Mouse (Mus musculus) hindbrain, embryonic 11.5 days (tissue): ENCODE results near the gene Gm12355. TPM values are rescaled to one million over a fixed set of nuclear protein-coding genes. Genes with fewer than 3 reads are reported as not detected.

Source experiments
- ATAC-seq: fragments of 200-750 bp; cut with Nextera tagmentation; 2 replicates; pipeline ENCODE4 v1.8.0; 2017; ENCODE audit warnings: mild to moderate bottlenecking, moderate TSS enrichment, moderate library complexity; ENCODE audit not compliant: low FRiP score
- DNase-seq: peaks from one replicate; pipeline ENCODE4 v3.0.0-alpha.2; 2015; ENCODE audit warnings: low spot score
- H3K27ac ChIP-seq: fragments of 300-500 bp; sonication (generic); 2 replicates; pipeline ENCODE4 v1.5.1; 2014; ENCODE audit warnings: mild to moderate bottlenecking, low read depth, low read length
- H3K27me3 ChIP-seq: fragments of 300-500 bp; sonication (generic); 2 replicates; pipeline ENCODE4 v1.6.1; 2014; ENCODE audit warnings: mild to moderate bottlenecking, low read length, moderate library complexity, mixed read lengths; ENCODE audit not compliant: control insufficient read depth, insufficient read depth
- H3K36me3 ChIP-seq: fragments of 300-500 bp; sonication (generic); 2 replicates; pipeline ENCODE4 v1.6.1; 2014; ENCODE audit warnings: mild to moderate bottlenecking, low read length, moderate library complexity, mixed read lengths; ENCODE audit not compliant: control insufficient read depth, insufficient read depth
- H3K4me1 ChIP-seq: fragments of 300-500 bp; sonication (generic); replicated peaks from 2 replicates; pipeline ENCODE4 v1.6.1; 2014; ENCODE audit warnings: low read length, mixed read lengths; ENCODE audit not compliant: control insufficient read depth, insufficient read depth
- H3K4me2 ChIP-seq: fragments of 300-500 bp; sonication (generic); replicated peaks from 2 replicates; pipeline ENCODE4 v1.6.1; 2014; ENCODE audit warnings: mild to moderate bottlenecking, low read depth, low read length
- H3K4me3 ChIP-seq: fragments of 300-500 bp; sonication (generic); 2 replicates; pipeline ENCODE4 v1.5.1; 2014; ENCODE audit warnings: low read depth, low read length
- H3K9ac ChIP-seq: fragments of 300-500 bp; sonication (generic); 2 replicates; pipeline ENCODE4 v1.6.1; 2014; ENCODE audit warnings: low read depth, low read length
- H3K9me3 ChIP-seq: fragments of 300-500 bp; sonication (generic); 2 replicates; pipeline ENCODE4 v1.6.1; 2016; ENCODE audit warnings: low read length; ENCODE audit not compliant: control insufficient read depth
- WGBS: fragments of 180-500 bp; shearing (Covaris S2); extraction: QIAGEN DNeasy Blood & Tissue Kit; methylation state at CpG from one replicate; pipeline ENCODE4 v1.1.7; 2014; 5-methylcytosine and 5-hydroxymethylcytosine counted together
- polyA plus RNA-seq: library from polyadenylated mRNA; unstranded; fragments of >200 nt; fragmentation: Nextera tagmentation; extraction: Ambion mirVana; gene quantifications from 2 replicates; pipeline ENCODE4 v1.2.1, GENCODE M21; 2014

The Gm12355 gene
- polyA plus RNA-seq, 1 experiment from 2014 or later, result 1.8 TPM

- H3K27ac ChIP-seq, result peak overlapping the region; percentile 37; the same call in 1 of the 2 replicates
- H3K27me3 ChIP-seq, result no peaks in the 10 kb centered on the region
- H3K4me2 ChIP-seq, result peak overlapping the region; percentile 50
- peak overlapping the region; percentile 12; the same call in 1 of the 2 replicates for H3K9ac ChIP-seq
- H3K4me3 ChIP-seq, result peak overlapping the region; percentile 68
- no peaks in the 10 kb centered on the region for H3K9me3 ChIP-seq
- WGBS, result 7% methylated on average over 20 of the region's 20 CpGs
- no peaks in the 10 kb centered on the region for H3K36me3 ChIP-seq
- DNase-seq, result peak; percentile 56
- H3K4me1 ChIP-seq, result peaks cover 12% of the 10 kb centered on the region
- ATAC-seq, result 0 out of 2 replicates have a peak, but pooled peaks have one; percentile 21
These were observed 37.5 kb downstream of the Gm12355 start for GRCm38 (mm10) chr11:98587684-98588546.

- Histone ChIP-seq H3K4me3 (peak within 1 kb of the TSS; percentile 68), H3K9ac (peak within 1 kb of the TSS; percentile 75), H3K27me3 (no peaks in the 10 kb centered on the region), H3K36me3 (0 out of 2 replicates have a peak, but pooled peaks cover 3% of the 10 kb centered on the region), H3K4me1 (peaks cover 12% of the 10 kb centered on the region), H3K9me3 (no peaks in the 10 kb centered on the region), H3K27ac (peak within 1 kb of the TSS; percentile 37), H3K4me2 (peak within 1 kb of the TSS; percentile 72)
- peak; percentile 99 for DNase-seq
- peak; percentile 94 for ATAC-seq
- under 1% methylated on average over 46 of the region's 49 CpGs for WGBS
These were observed 38.4 kb downstream of the Gm12355 start, which contains the start of gene Ormdl3 for GRCm38 (mm10) chr11:98586892-98587563. Ormdl3 (minus strand) TSS chr11:98587368.

GRCm38 (mm10) chr11:98586087-98586891 lies 39.2 kb downstream of the Gm12355 start:
- Histone ChIP-seq H3K27me3 (no peaks in the 10 kb centered on the region), H3K4me1 (peaks cover 12% of the 10 kb centered on the region), H3K9ac (peak overlapping the region; percentile 75), H3K27ac (0 out of 2 replicates have a peak overlapping the region, but pooled peaks have one; percentile 31), H3K4me3 (peak overlapping the region; percentile 68), H3K36me3 (0 out of 2 replicates have a peak, but pooled peaks cover 5% of the 10 kb centered on the region), H3K9me3 (no peaks in the 10 kb centered on the region), H3K4me2 (peak overlapping the region; percentile 72)
- no peak for DNase-seq
- peak; percentile 61 for ATAC-seq
- WGBS, result 2% methylated on average over 22 of the region's 22 CpGs

GRCm38 (mm10) chr11:98584629-98585177 lies 40.8 kb downstream of the Gm12355 start:
- ATAC-seq (no peak), DNase-seq (no peak)
- 90% methylated on average over 6 of the region's 6 CpGs for WGBS
- peaks cover 12% of the 10 kb centered on the region for H3K4me1 ChIP-seq
- H3K9ac ChIP-seq, result no peak overlapping the region
- H3K27me3 ChIP-seq, result no peaks in the 10 kb centered on the region
- no peak overlapping the region for H3K4me2 ChIP-seq
- H3K36me3 ChIP-seq, result peaks cover 7% of the 10 kb centered on the region; the same call in 1 of the 2 replicates
- H3K27ac ChIP-seq, result no peak overlapping the region
- no peaks in the 10 kb centered on the region for H3K9me3 ChIP-seq
- no peak overlapping the region for H3K4me3 ChIP-seq

- Histone ChIP-seq H3K27ac (no peak overlapping the region), H3K4me3 (no peak overlapping the region), H3K9me3 (no peaks in the 10 kb centered on the region), H3K36me3 (peaks cover 7% of the 10 kb centered on the region; the same call in 1 of the 2 replicates), H3K27me3 (no peaks in the 10 kb centered on the region), H3K4me1 (peaks cover 12% of the 10 kb centered on the region), H3K4me2 (no peak overlapping the region), H3K9ac (no peak overlapping the region)
- ATAC-seq (no peak), DNase-seq (no peak)
- 74% methylated on average over 1 of the region's 1 CpGs for WGBS
These were observed 41.3 kb downstream of the Gm12355 start for GRCm38 (mm10) chr11:98584146-98584545.

- DNase-seq, result no peak
- WGBS, result 33% methylated on average over 3 of the region's 3 CpGs
These were observed 41.9 kb downstream of the Gm12355 start for GRCm38 (mm10) chr11:98583571-98583970.

GRCm38 (mm10) chr11:98583265-98583552 lies 42.3 kb downstream of the Gm12355 start:
- no peak overlapping the region for H3K27ac ChIP-seq

More at GRCm38 (mm10) chr11:98583571-98583970, 41.9 kb downstream of the Gm12355 start:
- no peak for ATAC-seq
- no peaks in the 10 kb centered on the region for H3K9me3 ChIP-seq
- H3K4me3 ChIP-seq, result no peak overlapping the region
- H3K27me3 ChIP-seq, result no peaks in the 10 kb centered on the region
- peaks cover 12% of the 10 kb centered on the region for H3K4me1 ChIP-seq
- H3K9ac ChIP-seq, result no peak overlapping the region
- H3K27ac ChIP-seq, result no peak overlapping the region
- H3K36me3 ChIP-seq, result peaks cover 7% of the 10 kb centered on the region; the same call in 1 of the 2 replicates
- H3K4me2 ChIP-seq, result no peak overlapping the region

More at GRCm38 (mm10) chr11:98583265-98583552, 42.3 kb downstream of the Gm12355 start:
- no peaks in the 10 kb centered on the region for H3K9me3 ChIP-seq
- H3K4me3 ChIP-seq, result no peak overlapping the region
- no peak overlapping the region for H3K4me2 ChIP-seq
- H3K4me1 ChIP-seq, result peaks cover 9% of the 10 kb centered on the region
- WGBS, result 92% methylated on average over 3 of the region's 3 CpGs
- no peak for ATAC-seq
- H3K9ac ChIP-seq, result no peak overlapping the region
- no peaks in the 10 kb centered on the region for H3K27me3 ChIP-seq
- no peak for DNase-seq
- peaks cover 7% of the 10 kb centered on the region; the same call in 1 of the 2 replicates for H3K36me3 ChIP-seq
